Mouse (Mus musculus): ENCODE data around the gene Mall. TPM values are rescaled to one million over a fixed set of nuclear protein-coding genes. Genes with fewer than 3 reads are reported as not detected.
A peak's percentile ranks its signal among the peaks of the same experiment; 100 is the strongest.

The Mall gene
- polyA plus RNA-seq, 1 experiment from 2014 or later, result 6.5 TPM

DNA sequence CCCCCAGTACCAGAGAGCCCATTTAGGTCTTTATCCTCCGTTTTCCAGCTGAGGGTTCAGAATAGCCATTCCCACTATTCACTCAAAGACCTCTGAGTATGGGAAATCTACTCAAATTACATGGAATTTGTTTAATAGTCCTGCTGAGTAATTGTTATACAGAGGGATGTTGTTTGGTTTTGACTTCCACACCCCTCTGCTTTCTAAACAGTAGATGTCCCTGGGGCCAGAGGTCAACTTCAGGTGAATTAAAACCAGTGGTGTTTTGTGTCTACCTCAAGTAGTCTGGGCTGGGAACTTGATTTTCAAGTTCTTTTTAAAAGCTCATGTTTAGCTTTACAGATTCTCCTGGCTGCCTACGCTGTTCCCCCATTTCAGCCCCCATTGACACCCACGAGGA, 15.0 kb downstream of the Mall start:
- 45% methylated on average over 3 of the region's 3 CpGs for WGBS
- Histone ChIP-seq H3K36me3 (ENCODE audit: control insufficient read depth, insufficient read depth, low read length) (no peaks in the 10 kb centered on the region), H3K27me3 (ENCODE audit: control insufficient read depth, insufficient read depth, low read depth, low read length) (no peaks in the 10 kb centered on the region), H3K4me1 (replicated peaks; ENCODE audit: control insufficient read depth, insufficient read depth, low read length) (no peaks in the 10 kb centered on the region), H3K27ac (ENCODE audit: low read length) (no peak overlapping the region), H3K4me2 (ENCODE audit: low read depth, low read length) (no peak overlapping the region), H3K9me3 (ENCODE audit: control insufficient read depth, low read length) (no peaks in the 10 kb centered on the region), H3K4me3 (ENCODE audit: low read length) (no peak overlapping the region), H3K9ac (ENCODE audit: low read length) (no peak overlapping the region)
- no peak for ATAC-seq (ENCODE audit: low read depth)

DNA sequence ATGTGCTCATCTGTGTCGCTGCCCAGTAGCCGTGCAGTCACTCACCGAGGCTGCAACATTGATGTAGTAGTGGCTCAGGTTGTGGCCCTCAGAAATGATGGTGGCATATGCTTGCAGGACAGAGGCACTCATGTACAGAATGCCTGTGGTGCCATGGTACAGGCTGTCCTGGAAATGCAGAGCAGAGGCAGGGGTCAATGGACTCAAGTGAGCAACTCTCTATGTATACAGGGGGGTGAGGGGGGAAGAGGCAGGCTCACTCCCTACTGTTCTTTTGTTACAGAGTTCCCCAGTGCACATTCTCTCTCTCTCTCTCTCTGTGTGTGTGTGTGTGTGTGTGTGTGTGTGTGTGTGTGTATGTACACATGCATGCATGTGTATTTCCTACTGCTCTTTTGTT, 20.9 kb downstream of the Mall start:
- Histone ChIP-seq H3K27ac (ENCODE audit: low read length) (no peak overlapping the region), H3K4me1 (replicated peaks; ENCODE audit: control insufficient read depth, insufficient read depth, low read length) (no peaks in the 10 kb centered on the region), H3K4me3 (ENCODE audit: low read length) (no peak overlapping the region), H3K9me3 (ENCODE audit: control insufficient read depth, low read length) (no peaks in the 10 kb centered on the region), H3K27me3 (ENCODE audit: control insufficient read depth, insufficient read depth, low read depth, low read length) (no peaks in the 10 kb centered on the region), H3K9ac (ENCODE audit: low read length) (no peak overlapping the region), H3K4me2 (ENCODE audit: low read depth, low read length) (no peak overlapping the region), H3K36me3 (ENCODE audit: control insufficient read depth, insufficient read depth, low read length) (no peaks in the 10 kb centered on the region)
- WGBS, result 75% methylated on average over 3 of the region's 3 CpGs
- no peak for ATAC-seq (ENCODE audit: low read depth)

- no peak for ATAC-seq (ENCODE audit: low read depth)
- Histone ChIP-seq H3K4me3 (ENCODE audit: low read length) (no peak overlapping the region), H3K4me1 (replicated peaks; ENCODE audit: control insufficient read depth, insufficient read depth, low read length) (no peaks in the 10 kb centered on the region), H3K9ac (ENCODE audit: low read length) (no peak overlapping the region), H3K27me3 (ENCODE audit: control insufficient read depth, insufficient read depth, low read depth, low read length) (no peaks in the 10 kb centered on the region), H3K4me2 (ENCODE audit: low read depth, low read length) (no peak overlapping the region), H3K36me3 (ENCODE audit: control insufficient read depth, insufficient read depth, low read length) (no peaks in the 10 kb centered on the region), H3K9me3 (ENCODE audit: control insufficient read depth, low read length) (no peaks in the 10 kb centered on the region), H3K27ac (ENCODE audit: low read length) (no peak overlapping the region)
- WGBS, result 44% methylated on average over 3 of the region's 3 CpGs
Measured at GRCm38 (mm10) chr2:127708060-127708459, 21.7 kb downstream of the Mall start.

DNA sequence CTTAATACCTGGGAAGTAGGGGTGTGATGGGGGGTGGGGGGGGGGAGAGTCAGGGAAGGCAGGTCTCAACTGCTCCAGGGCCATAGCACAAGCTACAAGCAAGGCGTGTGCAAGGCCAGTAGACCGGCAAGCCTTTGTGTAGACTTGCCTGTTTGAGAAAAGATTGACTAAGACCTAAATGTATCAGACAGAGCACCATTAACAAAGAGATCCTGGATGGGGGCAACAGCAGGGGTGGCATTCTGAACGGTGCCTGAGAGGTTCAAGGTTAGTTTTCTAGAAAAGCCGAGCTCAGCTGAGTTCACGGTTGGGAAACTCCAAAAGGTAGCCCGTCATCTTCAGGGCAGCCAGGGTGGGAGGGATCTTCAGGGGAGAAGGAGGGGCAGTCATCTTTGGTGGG, 24.5 kb downstream of the Mall start:
- Histone ChIP-seq H3K27ac (ENCODE audit: low read length) (no peak overlapping the region), H3K36me3 (ENCODE audit: control insufficient read depth, insufficient read depth, low read length) (no peaks in the 10 kb centered on the region), H3K4me2 (ENCODE audit: low read depth, low read length) (no peak overlapping the region), H3K27me3 (ENCODE audit: control insufficient read depth, insufficient read depth, low read depth, low read length) (no peaks in the 10 kb centered on the region), H3K9ac (ENCODE audit: low read length) (no peak overlapping the region), H3K4me1 (replicated peaks; ENCODE audit: control insufficient read depth, insufficient read depth, low read length) (no peaks in the 10 kb centered on the region), H3K4me3 (ENCODE audit: low read length) (no peak overlapping the region), H3K9me3 (ENCODE audit: control insufficient read depth, low read length) (no peaks in the 10 kb centered on the region)
- no peak for ATAC-seq (ENCODE audit: low read depth)
- WGBS, result 89% methylated on average over 6 of the region's 6 CpGs

DNA sequence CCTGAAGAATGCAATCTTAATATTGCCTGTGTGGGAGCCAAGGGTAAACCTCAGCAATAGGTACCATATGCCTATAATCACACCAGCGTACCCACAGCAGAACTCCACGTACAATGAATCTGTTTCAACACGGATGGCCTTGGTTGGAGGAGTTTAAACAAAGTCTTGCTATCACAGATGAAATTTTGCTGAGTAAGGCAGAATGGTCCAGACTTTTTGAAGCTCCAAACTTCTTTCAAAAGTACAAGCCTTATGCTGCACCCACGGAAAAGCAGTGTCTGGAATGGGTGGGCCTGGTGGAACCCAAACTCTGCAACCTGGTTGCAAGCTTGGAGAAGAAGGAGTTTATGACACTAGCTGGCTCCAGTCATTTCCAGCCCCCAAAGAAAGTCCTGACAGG, 40.5 kb downstream of the Mall start:
- Histone ChIP-seq H3K27ac (ENCODE audit: low read length) (no peak overlapping the region), H3K4me3 (ENCODE audit: low read length) (no peak overlapping the region), H3K9ac (ENCODE audit: low read length) (no peak overlapping the region), H3K4me1 (replicated peaks; ENCODE audit: control insufficient read depth, insufficient read depth, low read length) (no peaks in the 10 kb centered on the region), H3K9me3 (ENCODE audit: control insufficient read depth, low read length) (no peaks in the 10 kb centered on the region), H3K27me3 (ENCODE audit: control insufficient read depth, insufficient read depth, low read depth, low read length) (no peaks in the 10 kb centered on the region), H3K36me3 (ENCODE audit: control insufficient read depth, insufficient read depth, low read length) (no peaks in the 10 kb centered on the region), H3K4me2 (ENCODE audit: low read depth, low read length) (no peak overlapping the region)
- ATAC-seq (ENCODE audit: low read depth), result no peak
- WGBS, result 77% methylated on average over 4 of the region's 4 CpGs

- no peak overlapping the region for H3K27ac ChIP-seq (ENCODE audit: low read length)
- no peaks in the 10 kb centered on the region for H3K36me3 ChIP-seq (ENCODE audit: control insufficient read depth, insufficient read depth, low read length)
- no peak overlapping the region for H3K4me3 ChIP-seq (ENCODE audit: low read length)
- WGBS, result 35% methylated on average over 12 of the region's 12 CpGs
- H3K4me1 ChIP-seq (replicated peaks; ENCODE audit: control insufficient read depth, insufficient read depth, low read length), result no peaks in the 10 kb centered on the region
- no peaks in the 10 kb centered on the region for H3K27me3 ChIP-seq (ENCODE audit: control insufficient read depth, insufficient read depth, low read depth, low read length)
- no peak overlapping the region for H3K4me2 ChIP-seq (ENCODE audit: low read depth, low read length)
- peak; percentile 84 for ATAC-seq (ENCODE audit: low read depth)
- no peaks in the 10 kb centered on the region for H3K9me3 ChIP-seq (ENCODE audit: control insufficient read depth, low read length)
- no peak overlapping the region for H3K9ac ChIP-seq (ENCODE audit: low read length)
Measured at GRCm38 (mm10) chr2:127683687-127684331, 45.9 kb downstream of the Mall start.

GRCm38 (mm10) chr2:127667843-127668506, 61.8 kb downstream of the Mall start:
- H3K4me2 ChIP-seq (ENCODE audit: low read depth, low read length), result no peak overlapping the region
- no peaks in the 10 kb centered on the region for H3K9me3 ChIP-seq (ENCODE audit: control insufficient read depth, low read length)
- no peaks in the 10 kb centered on the region for H3K4me1 ChIP-seq (replicated peaks; ENCODE audit: control insufficient read depth, insufficient read depth, low read length)
- no peaks in the 10 kb centered on the region for H3K27me3 ChIP-seq (ENCODE audit: control insufficient read depth, insufficient read depth, low read depth, low read length)
- no peak overlapping the region for H3K4me3 ChIP-seq (ENCODE audit: low read length)
- WGBS, result 14% methylated on average over 2 of the region's 2 CpGs
- no peak for ATAC-seq (ENCODE audit: low read depth)
- H3K27ac ChIP-seq (ENCODE audit: low read length), result no peak overlapping the region
- H3K9ac ChIP-seq (ENCODE audit: low read length), result no peak overlapping the region
- H3K36me3 ChIP-seq (ENCODE audit: control insufficient read depth, insufficient read depth, low read length), result no peaks in the 10 kb centered on the region

- no peaks in the 10 kb centered on the region for H3K27me3 ChIP-seq (ENCODE audit: control insufficient read depth, insufficient read depth, low read depth, low read length)
- H3K9ac ChIP-seq (ENCODE audit: low read length), result no peak overlapping the region
- H3K4me3 ChIP-seq (ENCODE audit: low read length), result no peak overlapping the region
- no peaks in the 10 kb centered on the region for H3K4me1 ChIP-seq (replicated peaks; ENCODE audit: control insufficient read depth, insufficient read depth, low read length)
- no peak overlapping the region for H3K4me2 ChIP-seq (ENCODE audit: low read depth, low read length)
- no peak for ATAC-seq (ENCODE audit: low read depth)
- H3K36me3 ChIP-seq (ENCODE audit: control insufficient read depth, insufficient read depth, low read length), result no peaks in the 10 kb centered on the region
- H3K9me3 ChIP-seq (ENCODE audit: control insufficient read depth, low read length), result no peaks in the 10 kb centered on the region
- H3K27ac ChIP-seq (ENCODE audit: low read length), result no peak overlapping the region
Measured at GRCm38 (mm10) chr2:127667015-127667414, 62.7 kb downstream of the Mall start.

- Histone ChIP-seq H3K4me3 (ENCODE audit: low read length) (no peak overlapping the region), H3K27me3 (ENCODE audit: control insufficient read depth, insufficient read depth, low read depth, low read length) (no peaks in the 10 kb centered on the region), H3K4me1 (replicated peaks; ENCODE audit: control insufficient read depth, insufficient read depth, low read length) (no peaks in the 10 kb centered on the region), H3K9ac (ENCODE audit: low read length) (no peak overlapping the region), H3K4me2 (ENCODE audit: low read depth, low read length) (no peak overlapping the region), H3K36me3 (ENCODE audit: control insufficient read depth, insufficient read depth, low read length) (no peaks in the 10 kb centered on the region), H3K27ac (ENCODE audit: low read length) (no peak overlapping the region), H3K9me3 (ENCODE audit: control insufficient read depth, low read length) (no peaks in the 10 kb centered on the region)
- 18% methylated on average over 2 of the region's 2 CpGs for WGBS
- no peak for ATAC-seq (ENCODE audit: low read depth)
Measured at GRCm38 (mm10) chr2:127662708-127663107, 67.0 kb downstream of the Mall start.

Data from lung, embryonic 16.5 days (tissue).